Mouse (Mus musculus): ENCODE data around the gene Pkib.
A peak's percentile ranks its signal among the peaks of the same experiment; 100 is the strongest.

Pkib gene

DNA sequence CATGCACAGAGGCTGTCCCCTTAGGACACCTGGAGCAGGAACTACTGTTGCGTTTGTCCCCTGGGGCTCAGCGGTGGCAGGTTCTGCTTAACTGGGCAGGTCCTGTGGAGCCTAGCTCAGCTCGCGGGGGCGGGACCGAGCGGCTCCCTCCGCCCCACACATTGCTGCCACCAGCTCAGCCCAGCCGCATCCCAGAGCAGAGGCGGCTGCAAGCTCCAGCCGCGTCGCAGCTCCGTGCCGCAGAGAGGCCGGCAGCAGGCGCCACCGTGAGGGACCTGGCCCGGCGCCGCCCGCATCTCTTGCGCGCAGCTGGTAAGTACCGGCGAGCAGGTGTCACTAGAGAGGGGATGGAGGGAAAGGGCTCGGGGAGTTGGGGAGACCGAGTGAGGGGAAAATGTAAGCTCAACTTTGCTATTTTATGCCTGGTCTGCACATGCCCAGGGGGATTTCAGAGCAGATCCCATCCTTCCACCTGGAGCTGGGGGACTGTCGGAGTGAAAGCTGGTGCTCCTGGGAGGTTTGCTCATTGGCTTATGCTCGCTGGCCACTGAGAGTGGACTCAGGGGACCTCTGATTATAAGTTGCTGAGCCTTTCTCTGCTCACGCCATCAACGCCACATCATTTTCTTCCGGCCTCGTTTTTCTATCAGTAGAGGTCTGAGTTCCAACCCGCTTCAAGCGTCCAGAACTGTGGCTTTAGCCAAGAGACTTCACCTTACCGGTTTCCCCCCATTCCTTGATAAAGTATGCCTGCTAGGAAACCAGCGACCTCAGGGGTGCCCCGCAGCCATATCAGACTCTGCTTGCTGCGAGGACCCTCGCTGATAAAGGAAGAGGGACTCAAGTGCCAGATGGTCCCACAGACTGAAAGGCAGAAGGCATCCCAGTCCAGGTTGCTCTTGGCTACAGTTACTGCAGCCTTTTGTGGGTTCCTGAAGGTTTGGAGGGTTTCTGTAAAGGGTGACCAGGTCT lies at the start of gene Pkib:
Gene Pkib (plus strand): TSS at position 86 of the 972 bp plus-strand sequence.
- DNase-seq (ENCODE audit: inconsistent age in 2 of 2, low spot score in 1 of 2), result peak; percentile 43 to 71

DNA sequence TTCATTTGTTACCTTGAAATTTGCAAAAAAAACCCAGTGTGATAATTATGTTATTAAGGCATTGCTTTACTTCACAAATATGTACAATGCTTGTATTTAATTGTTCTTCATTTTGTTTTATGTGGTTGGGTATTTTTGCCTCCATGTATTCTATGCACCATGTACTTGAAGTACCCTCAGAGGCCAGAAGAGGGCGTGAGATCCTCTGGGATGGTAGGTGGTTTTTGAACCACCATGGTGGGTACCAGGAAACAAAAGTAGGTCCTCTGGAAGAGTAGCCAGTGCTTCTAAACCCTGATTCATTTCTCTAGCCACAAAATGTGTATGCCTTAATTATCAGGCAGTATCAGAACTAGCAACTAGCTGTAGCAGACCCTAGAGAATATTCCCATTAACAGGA lies 47.9 kb upstream of the Pkib start:
- no peak for DNase-seq (ENCODE audit: inconsistent age in 2 of 2, low spot score in 1 of 2)

DNA sequence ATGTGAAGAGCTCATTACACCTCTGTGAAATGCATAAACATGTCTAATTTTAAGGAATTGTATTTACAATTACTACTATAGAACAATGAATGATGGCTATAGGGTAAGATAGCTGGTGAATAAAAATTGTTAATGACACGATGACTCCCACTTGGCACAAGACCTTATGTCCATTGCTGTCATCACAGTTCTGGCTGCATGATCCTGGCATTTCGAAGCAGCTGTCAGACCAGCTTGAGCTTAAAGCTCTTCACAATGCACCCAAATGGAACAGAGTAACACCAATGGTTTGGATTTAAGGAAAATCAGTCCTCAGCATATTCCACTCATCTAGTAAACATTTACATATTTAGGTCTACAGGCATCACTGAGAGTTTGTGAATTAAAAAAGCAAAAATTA lies 37.5 kb upstream of the Pkib start:
- no peak for DNase-seq (ENCODE audit: inconsistent age in 2 of 2, low spot score in 1 of 2)

DNA sequence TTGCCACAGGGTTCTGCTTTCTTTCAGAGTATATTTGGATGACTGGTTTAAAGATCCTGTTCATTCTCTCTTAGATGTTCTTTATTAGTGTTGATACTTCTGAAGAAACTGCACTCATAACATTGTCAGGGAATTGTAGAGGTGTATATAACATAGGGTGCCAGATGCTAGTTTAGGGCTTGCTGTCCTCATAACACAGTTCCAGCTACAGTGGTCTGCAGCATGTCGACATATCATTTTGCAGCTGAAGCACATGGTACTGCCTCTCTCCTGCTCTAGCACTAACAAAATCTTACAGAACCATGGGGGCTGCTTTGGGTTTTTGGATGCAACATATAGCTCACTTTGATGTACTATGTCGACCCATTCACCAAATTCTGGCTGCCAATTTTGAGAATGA lies 34.6 kb upstream of the Pkib start:
- no peak for DNase-seq (ENCODE audit: inconsistent age in 2 of 2, low spot score in 1 of 2)

DNA sequence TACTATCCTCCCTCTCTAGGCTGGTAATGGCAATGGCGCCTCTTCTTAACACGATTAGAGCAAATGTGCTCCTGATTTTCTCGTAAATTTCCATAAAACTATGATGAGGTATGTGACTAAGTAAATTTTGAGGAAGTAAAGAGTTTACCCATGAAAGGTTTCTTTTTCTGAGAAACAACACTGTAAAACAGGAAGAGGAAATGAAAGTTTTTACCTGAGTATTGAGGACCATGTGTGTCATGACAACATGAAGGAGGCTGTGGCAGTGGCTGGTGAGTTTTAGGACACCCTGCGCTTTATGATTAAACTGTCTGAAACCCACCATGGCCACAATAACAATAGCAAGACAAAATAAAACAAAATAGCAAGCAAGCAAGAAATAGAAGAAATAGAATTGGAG lies 28.8 kb upstream of the Pkib start:
- no peak for DNase-seq (ENCODE audit: inconsistent age in 2 of 2, low spot score in 1 of 2)

DNA sequence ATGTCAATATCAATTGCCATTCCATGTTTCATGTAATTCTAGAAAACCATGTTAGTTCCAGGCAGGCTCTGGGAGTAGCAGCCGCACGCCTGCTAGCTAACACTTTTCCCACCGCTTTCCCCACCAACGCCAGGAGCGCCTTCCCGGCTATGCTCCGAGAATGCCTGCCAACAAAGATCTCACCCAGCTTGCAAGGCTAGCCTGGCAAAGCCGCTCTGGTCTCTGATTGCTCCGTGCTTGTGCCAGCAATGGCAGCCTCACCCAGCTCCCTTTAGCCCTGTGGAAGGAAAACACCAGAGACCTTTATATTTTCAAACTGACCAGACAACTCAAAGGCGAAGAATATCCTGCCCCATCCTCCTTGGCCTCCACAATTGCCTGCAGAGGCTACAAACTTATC lies 8.5 kb upstream of the Pkib start:
- DNase-seq (ENCODE audit: inconsistent age in 2 of 2, low spot score in 1 of 2), result no peak

DNA sequence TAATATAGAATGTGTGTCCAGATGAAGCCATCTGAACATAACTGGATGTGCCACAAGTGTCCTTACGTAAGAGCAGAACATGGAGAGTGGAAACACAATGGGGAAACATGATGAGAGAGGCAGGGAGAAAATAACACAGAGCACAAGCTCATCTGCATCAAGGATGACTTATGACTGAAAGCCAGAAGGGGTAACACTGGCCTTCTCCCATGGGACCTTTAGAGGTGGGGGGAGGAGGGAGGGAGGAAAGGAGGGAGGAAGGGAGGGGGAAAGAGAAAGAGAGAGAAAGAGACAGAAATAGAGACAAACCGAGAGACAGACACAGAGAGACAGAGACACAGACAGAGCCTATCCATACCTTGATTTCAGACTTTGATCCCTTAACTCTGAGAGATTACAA lies 4.0 kb upstream of the Pkib start:
- no peak for DNase-seq (ENCODE audit: inconsistent age in 2 of 2, low spot score in 1 of 2)

DNA sequence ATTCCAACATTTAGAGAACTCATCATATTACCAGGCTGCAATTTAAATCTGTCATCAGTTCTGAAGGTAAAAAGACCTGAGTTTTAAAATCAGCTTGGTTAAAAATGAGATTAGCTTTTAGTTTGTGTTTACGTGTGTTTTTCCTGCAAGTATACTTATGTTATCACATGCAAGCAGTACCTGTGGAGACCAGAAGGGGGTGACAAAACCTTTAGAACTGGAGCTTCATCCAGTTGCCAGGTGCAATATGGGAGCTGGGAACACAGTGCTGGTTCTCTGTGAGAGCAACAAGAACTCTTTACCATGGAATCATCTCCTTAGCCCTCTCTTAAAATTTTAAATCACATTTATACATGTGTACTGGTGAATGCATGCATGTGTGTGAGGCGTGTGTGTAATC lies 1.2 kb upstream of the Pkib start:
- DNase-seq (ENCODE audit: inconsistent age in 2 of 2, low spot score in 1 of 2), result no peak

DNA sequence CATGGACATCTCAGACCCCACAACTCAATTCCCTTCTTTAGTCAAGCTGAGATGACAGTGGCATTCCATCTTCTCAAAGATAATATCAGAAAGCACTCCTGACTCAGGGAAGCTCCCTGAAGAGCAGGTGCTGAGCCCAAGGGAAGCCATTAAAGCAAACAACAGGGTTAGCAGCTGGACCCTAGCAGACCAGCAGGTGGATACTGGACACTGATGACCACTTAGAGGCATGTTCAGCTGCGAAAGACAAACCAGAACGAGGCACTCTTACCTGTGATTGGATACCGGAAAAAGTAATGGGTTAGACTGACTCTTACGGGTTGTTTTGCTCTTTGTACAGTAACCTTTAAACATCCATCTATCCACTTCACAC lies 1.1 kb downstream of the Pkib start:
- no peak for DNase-seq (ENCODE audit: inconsistent age in 2 of 2, low spot score in 1 of 2)

DNA sequence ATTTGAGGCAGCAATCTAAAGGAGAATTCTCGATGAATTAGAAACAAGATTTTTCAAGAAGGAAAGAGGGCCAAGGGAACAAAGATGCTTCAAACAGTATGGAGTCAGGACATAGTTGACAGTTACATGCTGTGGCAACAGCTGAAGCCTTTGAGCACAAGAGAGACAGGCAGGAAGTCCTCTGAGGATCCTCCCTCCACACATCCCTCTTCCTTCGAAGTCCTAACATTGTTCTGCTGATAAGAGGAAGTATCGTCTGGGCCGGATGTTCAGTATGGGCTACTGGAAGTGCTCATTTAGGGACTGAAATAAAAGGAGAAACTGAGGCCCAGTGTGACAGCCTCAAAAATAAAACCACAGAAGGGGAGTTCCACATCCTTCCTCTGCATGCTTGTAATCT lies 5.2 kb downstream of the Pkib start:
- no peak for DNase-seq (ENCODE audit: inconsistent age in 2 of 2, low spot score in 1 of 2)

DNA sequence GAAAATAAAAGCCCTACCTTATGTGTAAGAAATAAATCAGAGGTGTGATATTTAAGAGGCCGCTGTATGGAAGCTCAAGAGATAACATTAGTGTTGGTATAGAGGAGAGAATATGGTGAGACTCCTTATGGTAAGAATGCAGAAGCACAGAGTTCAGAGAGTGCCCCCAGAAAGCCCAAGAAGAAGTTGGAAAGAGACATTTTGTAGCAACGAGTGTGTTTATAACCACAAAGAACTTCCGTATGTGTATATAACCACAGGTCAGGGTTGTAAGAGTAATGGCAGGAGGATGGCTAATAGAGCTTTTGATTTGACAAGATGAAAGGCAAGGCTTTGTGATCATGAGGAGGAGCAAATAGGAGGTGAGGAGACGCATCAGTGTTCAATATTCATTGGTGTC lies 6.5 kb downstream of the Pkib start:
- DNase-seq (ENCODE audit: inconsistent age in 2 of 2, low spot score in 1 of 2), result no peak

DNA sequence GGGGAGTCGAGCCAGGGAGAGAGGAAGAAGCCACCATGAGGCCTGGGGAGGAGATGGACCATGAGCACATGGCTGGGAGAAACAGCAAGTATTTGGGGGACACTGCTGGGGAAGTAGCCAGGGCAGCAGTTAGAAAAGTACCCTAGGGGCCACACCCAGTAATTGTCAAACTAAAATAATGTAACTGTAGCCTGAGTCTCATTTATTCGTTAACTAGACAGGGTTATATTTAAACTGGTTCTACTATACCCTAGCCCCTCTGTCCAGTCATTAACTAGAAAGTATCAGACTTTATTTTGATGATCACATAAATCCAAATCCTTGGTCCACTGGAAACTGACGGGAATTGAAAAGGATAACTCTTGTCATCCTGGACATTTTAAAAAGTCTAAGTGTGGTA lies 7.8 kb downstream of the Pkib start:
- DNase-seq (ENCODE audit: inconsistent age in 2 of 2, low spot score in 1 of 2), result no peak

DNA sequence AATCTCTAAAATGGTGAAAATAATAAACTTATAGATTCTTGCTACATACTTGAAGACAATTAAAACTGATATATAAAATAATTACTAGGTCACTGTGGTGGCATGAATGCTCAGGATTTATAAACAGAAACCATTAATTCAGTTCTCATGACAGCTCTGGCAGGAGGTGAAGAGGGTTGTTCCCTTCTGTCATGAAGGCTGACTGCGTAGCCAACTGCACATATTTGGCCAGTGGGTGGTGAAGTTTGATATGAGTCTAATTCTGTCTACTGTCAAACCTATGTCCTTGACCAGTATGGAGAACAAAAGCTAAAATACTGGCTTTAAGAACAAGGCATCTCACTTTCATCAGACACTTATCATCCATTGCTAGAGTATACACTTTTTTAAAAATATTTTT lies 21.5 kb downstream of the Pkib start:
- DNase-seq (ENCODE audit: inconsistent age in 2 of 2, low spot score in 1 of 2), result no peak

DNA sequence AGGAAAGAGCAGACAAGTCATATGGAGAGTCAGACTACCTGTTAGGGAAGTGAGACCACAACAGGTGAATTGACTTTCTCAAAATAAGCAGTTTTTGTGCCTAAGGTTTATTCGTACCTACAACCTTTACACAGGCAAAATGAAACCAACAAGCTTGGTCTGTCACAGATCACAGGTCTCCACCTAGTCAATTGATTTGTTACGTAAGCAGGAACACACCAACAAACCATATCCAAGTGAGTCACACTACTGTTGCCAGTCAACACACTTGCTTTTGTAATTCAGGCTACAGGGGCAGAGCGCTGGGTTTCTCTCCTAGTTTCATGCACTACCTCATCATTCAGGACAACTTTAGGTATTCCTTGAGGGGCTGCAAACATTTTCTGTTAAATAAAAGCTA lies 28.7 kb downstream of the Pkib start:
- DNase-seq (ENCODE audit: inconsistent age in 2 of 2, low spot score in 1 of 2), result no peak

DNA sequence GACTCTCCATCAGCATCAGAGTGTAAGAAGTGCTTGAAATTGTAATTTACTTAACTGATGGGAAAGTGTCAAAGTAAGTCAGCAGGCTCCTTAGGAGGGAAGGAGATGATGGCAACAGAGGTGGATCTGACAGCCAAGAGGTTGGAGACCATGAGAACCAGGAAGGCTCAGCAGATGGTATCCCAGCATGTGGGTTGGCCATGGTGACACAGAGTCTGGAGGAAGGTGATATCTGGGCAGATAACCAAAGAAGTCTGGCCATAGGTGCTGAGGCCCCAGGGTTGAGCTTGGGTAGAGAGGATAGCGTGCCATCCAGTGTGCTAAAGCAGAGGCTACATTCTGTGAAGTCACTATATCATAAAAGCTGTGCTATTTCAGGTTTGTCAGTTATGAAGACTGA lies 32.0 kb downstream of the Pkib start:
- DNase-seq (ENCODE audit: inconsistent age in 2 of 2, low spot score in 1 of 2), result no peak

DNA sequence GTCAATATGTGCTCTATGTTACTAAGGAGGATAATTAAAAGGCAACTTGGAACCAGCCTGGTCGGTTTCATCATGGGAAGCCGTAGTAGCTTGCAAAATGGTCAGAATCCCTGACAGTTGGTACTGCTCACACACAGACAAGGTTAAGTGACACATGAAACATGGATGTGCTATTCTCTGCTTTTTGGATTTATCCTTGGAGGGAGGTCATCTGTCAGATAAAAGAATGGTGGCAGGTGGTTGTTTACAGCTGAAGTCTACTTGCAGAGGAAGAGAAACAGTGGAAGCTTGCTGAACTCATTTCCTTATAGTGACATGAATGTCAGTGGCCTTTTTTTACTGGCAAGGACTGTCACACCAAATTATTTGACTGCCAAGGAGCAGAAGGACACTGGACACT lies 32.5 kb downstream of the Pkib start:
- DNase-seq (ENCODE audit: inconsistent age in 2 of 2, low spot score in 1 of 2), result peak in 1 of 2 experiments; percentile 59

DNA sequence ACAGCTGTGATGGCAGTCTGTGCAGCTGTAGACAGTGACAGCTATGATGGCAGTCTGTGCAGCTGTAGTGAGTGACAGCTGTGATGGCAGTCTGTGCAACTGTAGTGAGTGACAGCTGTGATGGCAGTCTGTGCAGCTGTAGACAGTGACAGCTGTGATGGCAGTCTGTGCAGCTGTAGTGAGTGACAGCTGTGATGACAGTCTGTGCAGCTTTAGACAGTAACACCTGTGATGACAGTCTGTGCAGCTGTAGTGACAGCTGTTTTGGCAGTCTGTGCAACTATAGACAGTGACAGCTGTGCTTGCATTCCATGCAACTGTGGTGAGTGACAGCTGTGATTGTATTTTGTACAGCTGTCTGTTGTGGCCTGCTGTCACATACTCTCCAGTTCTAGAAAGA lies 44.0 kb downstream of the Pkib start:
- DNase-seq (ENCODE audit: inconsistent age in 2 of 2, low spot score in 1 of 2), result no peak

DNA sequence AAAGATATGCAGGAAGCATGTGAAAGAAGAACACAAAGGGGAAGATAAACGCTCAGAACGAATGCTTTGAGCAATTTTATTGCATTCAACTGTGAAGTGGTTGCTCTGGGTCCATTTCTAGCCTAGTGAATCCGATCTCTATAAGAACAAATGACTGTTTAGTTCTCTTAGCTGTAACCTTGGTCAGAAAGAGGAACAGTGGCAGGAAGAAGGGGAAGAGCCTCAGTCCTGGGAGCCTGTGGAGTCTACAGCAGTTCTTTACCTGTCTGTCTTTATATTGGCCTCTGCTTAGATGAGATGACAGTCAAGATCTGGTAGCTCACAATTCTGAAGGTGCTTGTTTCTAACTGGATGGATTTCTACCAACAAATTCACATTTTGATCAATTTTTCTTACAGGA lies 56.2 kb downstream of the Pkib start:
- no peak for DNase-seq (ENCODE audit: inconsistent age in 2 of 2, low spot score in 1 of 2)

DNA sequence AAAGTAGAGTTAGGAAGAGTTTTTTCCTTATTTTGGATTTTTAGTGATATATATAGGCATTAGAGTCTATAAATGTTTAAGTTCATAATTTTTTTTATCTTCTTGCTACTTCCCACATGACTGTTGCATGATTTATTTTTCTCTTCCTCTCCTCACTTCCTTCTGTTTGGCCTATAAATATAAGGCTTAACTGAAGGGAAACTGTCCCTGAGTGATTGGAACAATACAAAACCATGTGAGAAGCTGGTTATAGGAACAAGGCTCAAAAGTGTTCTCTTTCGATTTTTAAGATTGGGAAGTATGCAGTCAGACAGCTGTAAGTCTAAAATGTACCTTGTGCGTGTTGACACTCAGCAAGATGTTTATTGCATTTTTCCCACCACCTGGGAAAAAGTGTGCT lies 58.4 kb downstream of the Pkib start:
- DNase-seq (ENCODE audit: inconsistent age in 2 of 2, low spot score in 1 of 2), result no peak

DNA sequence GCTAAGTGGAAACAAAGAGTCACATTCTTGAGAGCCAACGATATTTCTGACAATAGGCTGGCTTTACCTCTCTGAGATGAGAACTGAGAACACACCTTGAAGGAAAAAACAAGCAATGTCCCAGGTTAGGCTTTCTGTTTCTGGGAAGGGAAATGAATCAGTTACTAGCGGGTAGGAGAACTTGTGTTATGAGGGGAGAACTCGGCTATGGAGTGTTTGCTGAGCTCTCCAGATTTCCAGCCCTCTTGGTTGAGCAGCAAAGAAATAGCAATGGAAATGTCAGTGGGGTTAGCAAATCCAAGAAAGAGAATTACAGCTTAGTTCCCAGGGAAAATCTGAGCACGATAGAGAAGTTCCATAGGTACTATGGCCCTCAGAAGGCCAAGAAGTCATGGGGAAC lies 70.5 kb downstream of the Pkib start:
- no peak for DNase-seq (ENCODE audit: inconsistent age in 2 of 2, low spot score in 1 of 2)

DNA sequence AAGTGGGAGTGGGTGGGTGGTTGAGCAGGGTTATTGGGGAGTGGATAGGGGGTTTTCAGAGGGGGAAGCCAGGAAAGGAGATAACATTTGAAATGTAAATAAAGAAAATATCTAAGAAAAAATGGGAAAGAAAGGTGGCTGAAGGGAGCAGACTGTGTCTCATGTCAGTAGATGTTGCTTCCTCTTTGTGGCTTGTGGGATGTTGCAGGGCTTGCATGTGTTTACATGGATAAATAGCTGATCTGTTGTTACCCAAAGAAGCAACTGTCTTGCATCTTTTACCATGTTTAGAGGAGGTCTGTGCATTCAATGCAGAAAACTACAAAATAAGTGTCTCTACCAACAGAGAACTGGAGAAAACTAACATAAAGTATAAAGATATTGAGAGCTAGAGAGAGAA lies 89.3 kb downstream of the Pkib start:
- DNase-seq (ENCODE audit: inconsistent age in 2 of 2, low spot score in 1 of 2), result no peak

DNA sequence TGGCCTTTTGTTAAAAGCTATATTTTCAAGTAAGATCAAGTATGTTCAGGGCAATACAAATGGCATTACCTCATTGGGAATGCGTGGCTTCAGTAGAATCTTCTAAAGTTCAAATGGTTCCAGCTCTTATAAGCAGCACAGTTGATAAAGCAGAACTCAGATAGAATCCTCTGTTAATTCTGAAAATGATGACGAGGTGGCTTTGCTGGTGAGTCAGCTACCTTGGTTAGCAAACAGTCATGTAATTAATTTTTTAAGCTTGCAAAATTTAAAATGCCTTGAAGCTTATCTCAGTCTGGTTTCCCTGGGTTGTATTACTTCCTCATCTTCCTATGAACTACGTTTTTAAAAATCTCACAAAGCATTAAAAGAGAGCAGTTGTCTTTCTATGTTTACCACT lies 90.6 kb downstream of the Pkib start:
- peak in 1 of 2 experiments; percentile 56 for DNase-seq (ENCODE audit: inconsistent age in 2 of 2, low spot score in 1 of 2)

DNA sequence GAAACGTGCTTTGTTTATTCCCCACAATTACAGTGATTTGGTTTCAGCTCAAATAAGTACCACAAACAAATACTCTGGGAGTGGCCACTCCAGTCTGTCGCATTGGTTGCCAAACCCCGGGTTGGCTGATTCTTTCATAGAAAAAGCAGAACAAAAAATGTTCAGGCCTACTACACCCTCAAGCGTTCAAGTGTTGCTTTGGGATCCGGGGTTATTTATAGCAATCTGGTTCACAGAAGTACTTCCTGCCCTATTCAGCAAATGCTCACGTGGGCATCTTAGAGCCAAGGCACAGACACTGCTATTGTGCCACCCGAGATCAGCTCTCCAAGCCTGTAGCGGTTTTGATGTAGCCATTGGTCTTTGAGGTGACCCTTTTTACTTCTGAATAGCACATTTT lies 95.9 kb downstream of the Pkib start:
- DNase-seq (ENCODE audit: inconsistent age in 2 of 2, low spot score in 1 of 2), result peak; percentile 7 to 31

Measured in adrenal gland, adult (tissue).